Mouse (Mus musculus) megakaryocyte, embryonic 14.5 days (primary cell): ENCODE measurements around the gene Stox2.

Experiments
- FLI1 ChIP-seq: IDR thresholded peaks from 2 replicates; pipeline ENCODE4 v1.6.1; 2012; ENCODE audit warnings: low read length, inconsistent platforms, mixed read lengths
- GATA1 ChIP-seq: IDR thresholded peaks from 3 replicates; pipeline ENCODE4 v1.6.1; 2012; ENCODE audit warnings: mixed read lengths, low read length, inconsistent platforms, borderline replicate concordance

DNA sequence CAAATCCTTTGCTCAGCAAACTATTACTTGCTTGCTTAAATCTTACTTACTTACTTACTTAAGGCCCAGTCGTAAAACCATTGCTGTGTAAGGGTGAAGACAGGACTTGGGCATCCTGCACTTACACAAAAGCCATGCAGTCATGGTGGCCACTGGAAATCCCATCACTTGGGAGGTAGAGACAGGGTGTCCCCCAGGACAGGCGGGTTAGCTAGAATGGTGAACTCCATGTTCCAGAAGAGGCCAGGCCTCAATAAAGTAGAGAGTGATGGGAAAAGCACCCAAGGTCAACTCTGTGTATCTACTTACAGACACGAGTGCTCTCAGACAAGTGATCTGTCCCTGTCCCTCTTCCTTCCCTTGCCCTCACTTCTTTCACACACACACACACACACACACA lies 312.8 kb downstream of the Stox2 start:
- TF ChIP-seq GATA1 (no peak), FLI1 (no peak)
